9 mouse cellular contexts compared by ENCODE assay signal in the genomic region with DNA sequence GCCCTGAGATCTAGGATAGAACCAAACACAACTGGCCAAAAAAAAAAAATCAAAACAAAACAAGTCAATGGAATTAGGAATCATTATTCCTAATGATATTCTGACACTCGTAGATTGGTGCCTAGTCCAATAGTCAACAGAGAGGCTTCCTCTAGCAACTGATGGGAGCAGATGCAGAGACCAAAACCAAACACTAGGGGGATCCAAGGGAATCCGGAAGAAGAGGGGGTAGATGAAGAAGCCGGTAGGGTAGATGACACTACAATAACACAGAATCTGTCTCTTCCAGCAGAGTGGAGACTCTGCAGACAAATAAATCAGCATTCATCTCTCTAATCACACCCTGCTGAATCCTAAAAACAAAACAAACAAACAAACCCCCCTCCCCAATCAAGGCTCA. TPM values are rescaled to one million over a fixed set of nuclear protein-coding genes. Genes with fewer than 3 reads are reported as not detected.
A peak's percentile ranks its signal among the peaks of the same experiment; 100 is the strongest.
DNase-seq lines count a peak whose midpoint lies in the region; ATAC-seq and TF ChIP-seq lines count a peak whose summit lies in the region.
"Had no signal": no experiment of that assay in that cellular context is flagged by ENCODE, and none has a peak within 500 bp of the region (broad histone marks: within the 10 kb centered on the region; RNA-seq: fewer than 3 reads in every experiment).

No protein-coding gene starts in this region.

- no peaks in the 10 kb centered on the region for H3K27me3 ChIP-seq in kidney, embryonic 15.5 days
- H3K27me3 ChIP-seq in hindbrain, embryonic 12.5 days: no peaks in the 10 kb centered on the region
- H3K27me3 ChIP-seq: limb, embryonic 12.5 days had no signal

- H3K4me3 ChIP-seq in kidney, embryonic 15.5 days (replicated peaks): no peak overlapping the region
- no peak overlapping the region for H3K4me3 ChIP-seq in ES-E14 (ENCODE audit: insufficient read depth in 1 of 2, low read depth in 1 of 2, low read length in 2 of 2, poor library complexity in 1 of 2, severe bottlenecking in 1 of 2)
- H3K4me3 ChIP-seq in hindbrain, embryonic 12.5 days: no peak overlapping the region
- H3K4me3 ChIP-seq: limb, embryonic 12.5 days had no signal

- WGBS in kidney, embryonic 15.5 days: 27% methylated on average over 3 of the region's 3 CpGs
- WGBS in hindbrain, embryonic 12.5 days: 31% methylated on average over 3 of the region's 3 CpGs

- no peak overlapping the region for H3K27ac ChIP-seq in kidney, embryonic 15.5 days
- no peak overlapping the region for H3K27ac ChIP-seq in ES-E14 (ENCODE audit: insufficient read depth, low read depth, low read length, poor library complexity, severe bottlenecking)
- H3K27ac ChIP-seq in hindbrain, embryonic 12.5 days: no peak overlapping the region
- H3K27ac ChIP-seq: limb, embryonic 12.5 days had no signal

- peaks cover 6% of the 10 kb centered on the region for H3K4me1 ChIP-seq in kidney, embryonic 15.5 days
- H3K4me1 ChIP-seq in ES-E14 (ENCODE audit: control insufficient read depth in 2 of 2, insufficient read depth in 2 of 2, low read length in 2 of 2, poor library complexity in 1 of 2): peaks cover 0 to 2% of the 10 kb centered on the region in 2 experiments; a peak in 1 of 4 replicates
- H3K4me1 ChIP-seq in hindbrain, embryonic 12.5 days: peaks cover 5% of the 10 kb centered on the region

- DNase-seq in kidney, adult 18-20 months: peak; percentile 46
- DNase-seq in ES-E14 (ENCODE audit: low read depth, low spot score): no peak
- peak; percentile 20 for DNase-seq in c-Kit-negative CD71-positive TER-119-positive erythroid progenitor cells, embryonic 14.5 days (ENCODE audit: low read depth, low spot score)
- peak; percentile 68 for DNase-seq in kidney, postnatal 10 days
- peak; percentile 70 to 79 for DNase-seq in spleen, postnatal 4 days (ENCODE audit: low spot score in 2 of 2)
- no peak for DNase-seq in layer of hippocampus, adult 8-10 months (ENCODE audit: low spot score in 2 of 2)

- H3K36me3 ChIP-seq in kidney, embryonic 15.5 days: peaks cover under 1% of the 10 kb centered on the region; the same call in 1 of the 2 replicates
- H3K36me3 ChIP-seq in ES-E14 (ENCODE audit: control insufficient read depth, insufficient read depth, low read length, poor library complexity, severe bottlenecking): no peaks in the 10 kb centered on the region
- H3K36me3 ChIP-seq in hindbrain, embryonic 12.5 days: no peaks in the 10 kb centered on the region

- H3K9ac ChIP-seq in kidney, embryonic 15.5 days: no peak overlapping the region
- H3K9ac ChIP-seq in ES-E14 (ENCODE audit: insufficient read depth, low read depth, low read length, poor library complexity, severe bottlenecking): no peak overlapping the region
- no peak overlapping the region for H3K9ac ChIP-seq in hindbrain, embryonic 12.5 days
- H3K9ac ChIP-seq: limb, embryonic 12.5 days had no signal

- no peaks in the 10 kb centered on the region for H3K9me3 ChIP-seq in kidney, embryonic 15.5 days (replicated peaks)
- no peaks in the 10 kb centered on the region for H3K9me3 ChIP-seq in ES-E14 (ENCODE audit: control insufficient read depth, insufficient read depth, low read depth, low read length)
- no peaks in the 10 kb centered on the region for H3K9me3 ChIP-seq in hindbrain, embryonic 12.5 days (replicated peaks)
- H3K9me3 ChIP-seq: limb, embryonic 12.5 days had no signal

- no peak for ATAC-seq in kidney, embryonic 15.5 days (replicated peaks; ENCODE audit: low FRiP score)
- ATAC-seq in hindbrain, embryonic 12.5 days (ENCODE audit: low FRiP score): no peak

- in situ Hi-C loops in ES-E14 (cut with MboI; ENCODE audit: low sequenced_read_pairs in 2 of 2, unreplicated experiment in 2 of 2): no loop called here

- H3K4me2 ChIP-seq in kidney, embryonic 15.5 days: no peak overlapping the region
- no peak overlapping the region for H3K4me2 ChIP-seq in hindbrain, embryonic 12.5 days (replicated peaks)
- H3K4me2 ChIP-seq: limb, embryonic 12.5 days had no signal

TF ChIP-seq in ES-E14, 5 proteins besides CTCF, POLR2A, EP300 and RAD21:
- TF ChIP-seq ZC3H11A (IDR thresholded peaks at IDR 0.05; ENCODE audit: borderline replicate concordance, low read depth, low read length): no peak
- no peak for TF ChIP-seq CHD2 (IDR thresholded peaks at IDR 0.05; ENCODE audit: low read depth, low read length)
- TF ChIP-seq ZNF384 (IDR thresholded peaks at IDR 0.05; ENCODE audit: low read depth, low read length): 0 out of 2 replicates have a peak, but pooled peaks have one; percentile 22
TF ChIP-seq in ES-E14: peak in this region for 1.

RNA-seq across cellular contexts. Expression of a gene that starts 3.7 kb away (rescaled TPM):
- polyA plus RNA-seq in kidney, embryonic 15.5 days (2015; fragmentation: Nextera tagmentation; extraction: Ambion mirVana): 236 and 238 TPM in 2 replicates
- 153 and 165 TPM in 2 replicates for total RNA-seq in ES-E14 (2012; rRNA removed)
- 10 to 100 TPM; 84.2 to 89.7 (median 87.4) TPM for total RNA-seq in layer of hippocampus, adult 8-10 months (2022)
- polyA plus RNA-seq in hindbrain, embryonic 12.5 days (2016; fragmentation: Nextera tagmentation; extraction: Ambion mirVana): 292 and 310 TPM in 2 replicates

RNA-seq across cellular contexts. Expression of a gene that starts 6.5 kb away (rescaled TPM):
- 13.6 and 16.2 TPM in 2 replicates for polyA plus RNA-seq in kidney, embryonic 15.5 days (2015; fragmentation: Nextera tagmentation; extraction: Ambion mirVana)
- 16.4 and 21.6 TPM in 2 replicates for total RNA-seq in ES-E14 (2012; rRNA removed)
- 1 to 10 TPM; 5.1 to 6.7 (median 5.8) TPM for total RNA-seq in layer of hippocampus, adult 8-10 months (2022)
- 3.8 and 4.1 TPM in 2 replicates for polyA plus RNA-seq in hindbrain, embryonic 12.5 days (2016; fragmentation: Nextera tagmentation; extraction: Ambion mirVana)

RNA-seq across cellular contexts. Expression of a gene that starts 18.6 kb away (rescaled TPM):
- 69.9 and 70.6 TPM in 2 replicates for polyA plus RNA-seq in kidney, embryonic 15.5 days (2015; fragmentation: Nextera tagmentation; extraction: Ambion mirVana)
- 24.7 and 33.6 TPM in 2 replicates for total RNA-seq in ES-E14 (2012; rRNA removed)
- total RNA-seq in layer of hippocampus, adult 8-10 months (2022): 10 to 100 TPM; 54.7 to 68.9 (median 63.0) TPM
- 80.6 and 89.5 TPM in 2 replicates for polyA plus RNA-seq in hindbrain, embryonic 12.5 days (2016; fragmentation: Nextera tagmentation; extraction: Ambion mirVana)

RNA-seq across cellular contexts. Expression of a gene that starts 37.1 kb away (rescaled TPM):
- polyA plus RNA-seq in kidney, embryonic 15.5 days (2015; fragmentation: Nextera tagmentation; extraction: Ambion mirVana): 149 and 152 TPM in 2 replicates
- 84.0 and 110 TPM in 2 replicates for total RNA-seq in ES-E14 (2012; rRNA removed)
- total RNA-seq in layer of hippocampus, adult 8-10 months (2022): 100 to 1,000 TPM; 146 to 155 (median 153) TPM
- polyA plus RNA-seq in hindbrain, embryonic 12.5 days (2016; fragmentation: Nextera tagmentation; extraction: Ambion mirVana): 203 and 218 TPM in 2 replicates

RNA-seq across cellular contexts. Expression of a gene that starts 38.8 kb away (rescaled TPM):
- polyA plus RNA-seq in kidney, embryonic 15.5 days (2015; fragmentation: Nextera tagmentation; extraction: Ambion mirVana): 32.9 and 38.1 TPM in 2 replicates
- total RNA-seq in ES-E14 (2012; rRNA removed): 62.7 and 72.4 TPM in 2 replicates
- total RNA-seq in layer of hippocampus, adult 8-10 months (2022): 10 to 100 TPM; 56.4 to 85.0 (median 73.0) TPM
- 40.5 and 44.3 TPM in 2 replicates for polyA plus RNA-seq in hindbrain, embryonic 12.5 days (2016; fragmentation: Nextera tagmentation; extraction: Ambion mirVana)

Comparison
In these comparisons a context has a peak if more than half of its experiments do, and no peak if none do; other contexts are left out.
1. DNase-seq: peak in kidney, adult 18-20 months (single experiment), c-Kit-negative CD71-positive TER-119-positive erythroid progenitor cells, embryonic 14.5 days (single experiment), kidney, postnatal 10 days (single experiment) and spleen, postnatal 4 days (2 of 2); none in ES-E14 (single experiment) and layer of hippocampus, adult 8-10 months (0 of 2).